Mouse (Mus musculus): ENCODE measurements around the gene Rhog.

GRCm38 (mm10) chr7:102238686-102239286, 17.1 kb downstream of the Rhog start:
- no peak for TF ChIP-seq CTCF (IDR thresholded peaks at IDR 0.05; ENCODE audit: extremely low read depth, insufficient read depth, low read length)
- no peak for TF ChIP-seq POLR2A (IDR thresholded peaks at IDR 0.05; ENCODE audit: extremely low read depth, insufficient read depth, low read length)
